Mouse (Mus musculus) lung, postnatal 0 days (tissue): ENCODE measurements around the gene Adamts17.

Experiments
- CTCF ChIP-seq: IDR thresholded peaks from 2 replicates; pipeline ENCODE4 v1.5.1; 2016; ENCODE audit warnings: antibody characterized with exemption, mild to moderate bottlenecking
- EP300 ChIP-seq: IDR thresholded peaks from 2 replicates; pipeline ENCODE4 v1.6.1; 2016; ENCODE audit warnings: antibody characterized with exemption, mild to moderate bottlenecking, control low read depth

DNA sequence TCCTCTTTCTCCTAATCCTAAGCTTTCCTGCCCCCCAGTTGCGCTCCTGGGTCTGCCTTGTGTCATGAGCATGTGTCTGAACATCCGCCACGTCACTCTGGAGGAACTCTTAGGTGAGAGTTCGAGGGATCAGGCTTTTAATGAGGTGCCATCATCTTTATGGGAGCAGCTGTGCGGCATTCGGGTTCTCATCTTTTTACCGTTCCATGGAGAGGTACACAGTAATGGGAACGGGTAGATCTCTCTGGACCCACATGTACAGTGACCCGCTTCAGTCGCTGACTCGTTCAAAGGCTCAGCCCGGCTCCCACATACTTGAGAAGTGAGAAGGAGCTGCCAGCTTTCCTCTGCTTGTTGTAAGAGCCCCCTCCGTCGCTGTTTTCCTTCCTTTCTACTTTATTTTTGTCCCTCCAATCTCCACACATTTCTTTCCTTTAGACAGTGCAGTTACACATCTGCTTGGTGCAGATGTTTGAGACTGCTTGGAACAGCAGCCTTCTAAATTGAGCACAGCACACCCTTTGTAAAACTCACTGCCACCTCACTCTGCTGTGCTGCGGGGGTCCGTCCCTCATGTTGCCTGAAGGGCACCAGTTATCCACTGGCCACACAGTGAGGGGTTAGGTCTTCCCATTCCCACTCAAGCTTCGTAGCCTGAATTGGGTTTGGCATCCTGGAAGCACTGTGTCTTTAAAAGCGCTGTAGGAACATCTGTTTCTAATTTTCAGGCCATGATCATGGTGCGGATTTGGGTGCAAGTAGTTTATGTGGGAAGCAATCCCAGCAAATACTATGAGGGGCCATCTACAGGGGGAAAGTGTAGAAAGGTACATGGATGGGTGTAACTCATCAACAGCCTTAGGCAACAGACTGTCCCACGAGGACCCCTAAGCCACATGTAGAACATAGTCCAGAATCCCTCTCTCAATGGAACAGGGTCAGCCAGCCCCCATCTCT is 186.9 kb downstream of the Adamts17 start:
- no peak for TF ChIP-seq CTCF
- no peak for TF ChIP-seq EP300
